Comparison of ENCODE assay signal across 8 mouse cellular contexts in genomic region chr10:117282049-117282448, GRCm38 (mm10). TPM values are rescaled to one million over a fixed set of nuclear protein-coding genes. Genes with fewer than 3 reads are reported as not detected.
DNase-seq lines count a peak whose midpoint lies in the region; ATAC-seq lines count a peak whose summit lies in the region.

Gene Lyz2 (minus strand): TSS chr10:117282321.

- WGBS in hindbrain, embryonic 14.5 days: 75% methylated on average over 4 of the region's 4 CpGs
- WGBS in liver, embryonic 15.5 days (ENCODE audit: insufficient replicate concordance): 5% methylated on average over 4 of the region's 4 CpGs
- 68% methylated on average over 4 of the region's 4 CpGs for WGBS in neural tube, embryonic 14.5 days

- no peak within 1 kb of the TSS for H3K4me3 ChIP-seq in hindbrain, embryonic 14.5 days (replicated peaks; ENCODE audit: low read length)
- peak within 1 kb of the TSS; percentile 27 for H3K4me3 ChIP-seq in liver, embryonic 15.5 days (replicated peaks)
- H3K4me3 ChIP-seq in neural tube, embryonic 14.5 days (ENCODE audit: low read depth, low read length): no peak within 1 kb of the TSS

- no peak within 1 kb of the TSS for H3K4me2 ChIP-seq in hindbrain, embryonic 14.5 days (replicated peaks)
- 0 out of 2 replicates have a peak within 1 kb of the TSS, but pooled peaks have one; percentile 1 for H3K4me2 ChIP-seq in liver, embryonic 15.5 days
- H3K4me2 ChIP-seq in neural tube, embryonic 14.5 days (ENCODE audit: low read depth, low read length): no peak within 1 kb of the TSS

- H3K27me3 ChIP-seq in hindbrain, embryonic 14.5 days (ENCODE audit: control insufficient read depth, insufficient read depth, low read length): no peaks in the 10 kb centered on the region
- no peaks in the 10 kb centered on the region for H3K27me3 ChIP-seq in liver, embryonic 15.5 days
- no peaks in the 10 kb centered on the region for H3K27me3 ChIP-seq in neural tube, embryonic 14.5 days (ENCODE audit: control insufficient read depth, insufficient read depth, low read length)

- intact Hi-C loops in gastrocnemius, postnatal 14 days (cut with DNase I; ENCODE audit: low total_unique reads): no loop called here

- no peak within 1 kb of the TSS for H3K9ac ChIP-seq in hindbrain, embryonic 14.5 days
- no peak within 1 kb of the TSS for H3K9ac ChIP-seq in liver, embryonic 15.5 days
- no peak within 1 kb of the TSS for H3K9ac ChIP-seq in neural tube, embryonic 14.5 days (replicated peaks; ENCODE audit: low read depth, low read length)

- no peaks in the 10 kb centered on the region for H3K4me1 ChIP-seq in hindbrain, embryonic 14.5 days (replicated peaks; ENCODE audit: control insufficient read depth, insufficient read depth, low read length)
- H3K4me1 ChIP-seq in liver, embryonic 15.5 days (replicated peaks): no peaks in the 10 kb centered on the region
- H3K4me1 ChIP-seq in neural tube, embryonic 14.5 days (ENCODE audit: control insufficient read depth, insufficient read depth, low read length): no peaks in the 10 kb centered on the region

- DNase-seq in frontal cortex, adult 2 months (ENCODE audit: extremely low spot score in 1 of 2, low spot score in 1 of 2): no peak
- no peak for DNase-seq in frontal cortex, postnatal 36 days (ENCODE audit: low spot score in 2 of 2)
- DNase-seq in adrenal gland, postnatal 14 days: peak; percentile 31
- no peak for DNase-seq in gastrocnemius, postnatal 14 days
- DNase-seq in hindbrain, embryonic 14.5 days (ENCODE audit: low spot score): no peak
- no peak for DNase-seq in MN1 (ENCODE audit: low spot score)

- H3K9me3 ChIP-seq in hindbrain, embryonic 14.5 days (ENCODE audit: control insufficient read depth, low read length): no peaks in the 10 kb centered on the region
- H3K9me3 ChIP-seq in liver, embryonic 15.5 days (replicated peaks): no peaks in the 10 kb centered on the region
- H3K9me3 ChIP-seq in neural tube, embryonic 14.5 days (ENCODE audit: control insufficient read depth, low read length): no peaks in the 10 kb centered on the region

- no peaks in the 10 kb centered on the region for H3K36me3 ChIP-seq in hindbrain, embryonic 14.5 days (replicated peaks; ENCODE audit: control insufficient read depth, insufficient read depth)
- no peaks in the 10 kb centered on the region for H3K36me3 ChIP-seq in liver, embryonic 15.5 days (replicated peaks)
- no peaks in the 10 kb centered on the region for H3K36me3 ChIP-seq in neural tube, embryonic 14.5 days (ENCODE audit: control insufficient read depth, insufficient read depth, low read length)

- H3K27ac ChIP-seq in hindbrain, embryonic 14.5 days: no peak within 1 kb of the TSS
- peak within 1 kb of the TSS; percentile 30 for H3K27ac ChIP-seq in liver, embryonic 15.5 days (replicated peaks)
- no peak within 1 kb of the TSS for H3K27ac ChIP-seq in neural tube, embryonic 14.5 days (ENCODE audit: low read depth, low read length)

- ATAC-seq in hindbrain, embryonic 14.5 days (ENCODE audit: low FRiP score): no peak
- no peak for ATAC-seq in liver, embryonic 15.5 days (ENCODE audit: insufficient read depth)
- no peak for ATAC-seq in neural tube, embryonic 14.5 days (ENCODE audit: low read depth)

RNA-seq across cellular contexts. Expression of gene Lyz2, which starts in this region (rescaled TPM):
- polyA plus RNA-seq in frontal cortex, adult 2 months (2012; rRNA removed): 13.5 and 18.9 TPM in 2 replicates
- 66.2 and 195 TPM in 2 replicates for total RNA-seq in adrenal gland, postnatal 14 days (2021)
- 10 to 100 TPM; 30.0 to 32.8 TPM for total RNA-seq in gastrocnemius, postnatal 14 days (2021)
- polyA plus RNA-seq in hindbrain, embryonic 14.5 days (2014; fragmentation: Nextera tagmentation; extraction: Ambion mirVana): 30.1 and 32.5 TPM in 2 replicates
- 653 and 723 TPM in 2 replicates for polyA plus RNA-seq in liver, embryonic 15.5 days (2015; fragmentation: Nextera tagmentation; extraction: Ambion mirVana)
- polyA plus RNA-seq in neural tube, embryonic 14.5 days (2014; fragmentation: Nextera tagmentation; extraction: Ambion mirVana): 10.3 and 29.8 TPM in 2 replicates

Comparison
In these comparisons a context has a peak if more than half of its experiments do, and no peak if none do; other contexts are left out.
1. RNA of gene Lyz2 (polyA plus RNA-seq): 653 to 723 TPM in liver, embryonic 15.5 days; 30.1 to 32.5 TPM in hindbrain, embryonic 14.5 days, 13.5 to 18.9 TPM in frontal cortex, adult 2 months and 10.3 to 29.8 TPM in neural tube, embryonic 14.5 days; every median in the first group is over 10 times any median in the second.